Mouse (Mus musculus) left cerebral cortex, adult 18-20 months (tissue): ENCODE results near the gene Dppa2. TPM values are rescaled to one million over a fixed set of nuclear protein-coding genes. Genes with fewer than 3 reads are reported as not detected.
A peak's percentile ranks its signal among the peaks of the same experiment; 100 is the strongest.

Experiments used
- DNase-seq, 2 experiments: peaks; one replicate each; pipeline ENCODE4 v3.0.0; 2021 to 2022; ENCODE audit warnings: low spot score in 2 of 2, mixed read lengths in 1 of 2
- total RNA-seq, 2 experiments: library from RNA; stranded (reverse); gene quantifications; 2 replicates each; pipeline ENCODE4 v1.2.3; 2021

The Dppa2 gene
- total RNA-seq, 2 experiments from 2014 or later = not detected

- no peak for DNase-seq
Measured at GRCm38 (mm10) chr16:48335326-48335725, 31.6 kb downstream of the Dppa2 start.

- no peak for DNase-seq
Measured at GRCm38 (mm10) chr16:48344193-48344592, 40.5 kb downstream of the Dppa2 start.

- no peak for DNase-seq
Measured at GRCm38 (mm10) chr16:48347246-48347645, 43.5 kb downstream of the Dppa2 start.

- no peak for DNase-seq
Measured at GRCm38 (mm10) chr16:48355716-48356115, 52.0 kb downstream of the Dppa2 start.

- no peak for DNase-seq
Measured at GRCm38 (mm10) chr16:48356417-48356816, 52.7 kb downstream of the Dppa2 start.

GRCm38 (mm10) chr16:48360887-48361286 lies 57.2 kb downstream of the Dppa2 start:
- peak; percentile 52 to 70 for DNase-seq

GRCm38 (mm10) chr16:48366801-48367200 lies 63.1 kb downstream of the Dppa2 start:
- DNase-seq = no peak

GRCm38 (mm10) chr16:48368096-48368495 lies 64.4 kb downstream of the Dppa2 start:
- DNase-seq = no peak

Other genes starting within 250 kb of the Dppa2 start
- gene Dppa4, start 20.2 kb upstream of the Dppa2 start, total RNA-seq = not detected
- not detected for gene Gm5485, start 108.5 kb downstream of the Dppa2 start, total RNA-seq
- gene Morc1, start 127.3 kb downstream of the Dppa2 start, total RNA-seq = not detected